Mouse (Mus musculus) gastrocnemius, adult 2 months (tissue): Measurements from ENCODE around the gene Mab21l3. TPM values are rescaled to one million over a fixed set of nuclear protein-coding genes. Genes with fewer than 3 reads are reported as not detected.

Source experiments
- DNase-seq: peaks from one replicate; pipeline ENCODE4 v3.0.0; 2022
- H3K27ac ChIP-seq: fragments of 200-600 bp; 2 replicates; pipeline ENCODE4 v1.8.1; 2022; ENCODE audit warnings: mild to moderate bottlenecking
- H3K4me3 ChIP-seq: fragments of 200-600 bp; 2 replicates; pipeline ENCODE4 v1.8.1; 2022; ENCODE audit warnings: mild to moderate bottlenecking, moderate library complexity
- CTCF ChIP-seq: fragments of 200-600 bp; IDR thresholded peaks from 2 replicates; pipeline ENCODE4 v1.8.1; 2022; ENCODE audit warnings: antibody characterized with exemption, mild to moderate bottlenecking, moderate library complexity
- intact Hi-C: fragments of 180-260 bp; cut with DNase I; formaldehyde crosslinking; loops from one replicate; pipeline ENCODE4 v1.15.1; 2025
- total RNA-seq, 2 experiments: library from RNA; stranded (reverse); gene quantifications; 2 replicates each; pipeline ENCODE4 v1.2.3; 2021

Mab21l3 gene
- total RNA-seq, 2 experiments from 2014 or later, result not detected

DNA sequence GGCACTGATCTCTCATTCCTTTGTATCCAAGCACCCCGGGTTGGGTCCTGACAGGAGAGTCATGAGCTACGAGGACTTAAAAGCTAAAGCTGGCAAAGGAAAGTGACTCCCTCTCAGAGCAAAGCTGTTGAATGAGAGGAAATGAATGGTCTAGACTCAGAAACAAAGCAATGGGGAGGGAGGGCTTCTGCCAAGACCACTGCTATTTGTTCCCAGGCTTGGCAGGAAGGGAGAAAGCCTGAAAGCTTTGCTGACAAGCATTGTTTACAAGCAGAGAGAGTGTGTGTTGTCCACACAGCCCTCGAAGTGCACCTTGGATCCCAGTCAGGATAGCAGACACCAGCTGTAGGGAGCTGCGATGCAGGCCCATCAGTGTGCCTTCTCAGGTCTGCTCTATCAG lies 41.8 kb downstream of the Mab21l3 start:
- DNase-seq, result no peak
- intact Hi-C loops, result loop anchor here (1.0 to 5.0 kb wide), 4 partner anchors 100 to 312 kb away; partner anchors contain the start of gene Atp1a1
- H3K4me3 ChIP-seq, result no peak overlapping the region
- H3K27ac ChIP-seq, result no peak overlapping the region
- TF ChIP-seq CTCF, result no peak

DNA sequence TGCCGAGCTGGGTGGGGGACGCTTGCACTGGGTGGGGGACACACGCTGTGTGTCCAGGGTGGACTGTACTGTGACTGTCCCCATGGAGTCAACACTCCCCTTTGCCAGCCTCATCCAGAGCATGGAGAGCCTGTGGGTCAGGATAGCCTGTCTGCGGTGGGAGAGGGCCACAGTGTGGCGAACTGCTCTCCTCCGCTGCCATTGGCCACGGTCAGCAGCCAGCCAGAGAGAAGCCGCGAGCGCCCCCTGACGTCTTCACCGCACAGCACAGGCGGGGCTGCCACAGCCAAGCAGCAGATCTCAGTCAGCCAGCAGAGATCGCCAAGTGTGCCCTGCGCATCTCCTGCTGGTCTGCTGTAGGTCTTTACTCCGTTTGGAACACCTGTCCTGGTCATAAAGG lies 42.6 kb downstream of the Mab21l3 start:
- TF ChIP-seq CTCF, result peak; percentile 96
- DNase-seq, result peak; percentile 91
- 0 out of 2 replicates have a peak overlapping the region, but pooled peaks have one; percentile 40 for H3K27ac ChIP-seq
- intact Hi-C loops, result loop anchor here (1.0 to 5.0 kb wide), 4 partner anchors 99 to 311 kb away; partner anchors contain the start of gene Atp1a1
- H3K4me3 ChIP-seq, result peak overlapping the region; percentile 36

DNA sequence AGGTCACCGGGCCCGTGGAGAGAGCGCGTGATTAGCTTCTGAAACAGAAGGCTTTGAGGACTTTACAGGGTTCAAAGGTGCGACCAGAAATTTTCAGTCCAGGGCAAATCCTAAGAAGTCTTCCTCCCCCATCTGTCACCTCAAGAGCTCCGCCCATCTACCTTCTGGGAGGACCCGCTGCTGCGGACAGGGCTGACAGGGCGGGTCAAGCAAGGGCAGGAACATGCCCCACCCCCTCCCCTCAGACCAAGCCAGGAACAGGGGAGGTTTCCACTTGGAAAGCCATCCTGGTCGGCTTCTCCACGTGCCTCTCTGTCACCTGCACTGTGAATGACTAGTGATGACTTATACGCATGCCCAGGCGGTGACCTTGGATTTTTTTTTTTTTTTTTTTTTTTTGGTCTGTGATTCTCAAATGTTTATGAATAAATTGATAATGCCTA lies 43.2 kb downstream of the Mab21l3 start:
- H3K27ac ChIP-seq, result no peak overlapping the region
- DNase-seq, result no peak
- no peak overlapping the region for H3K4me3 ChIP-seq
- no peak for TF ChIP-seq CTCF
- intact Hi-C loops, result loop anchor here (1.0 to 5.0 kb wide), 4 partner anchors 98 to 311 kb away; partner anchors contain the start of gene Atp1a1

DNA sequence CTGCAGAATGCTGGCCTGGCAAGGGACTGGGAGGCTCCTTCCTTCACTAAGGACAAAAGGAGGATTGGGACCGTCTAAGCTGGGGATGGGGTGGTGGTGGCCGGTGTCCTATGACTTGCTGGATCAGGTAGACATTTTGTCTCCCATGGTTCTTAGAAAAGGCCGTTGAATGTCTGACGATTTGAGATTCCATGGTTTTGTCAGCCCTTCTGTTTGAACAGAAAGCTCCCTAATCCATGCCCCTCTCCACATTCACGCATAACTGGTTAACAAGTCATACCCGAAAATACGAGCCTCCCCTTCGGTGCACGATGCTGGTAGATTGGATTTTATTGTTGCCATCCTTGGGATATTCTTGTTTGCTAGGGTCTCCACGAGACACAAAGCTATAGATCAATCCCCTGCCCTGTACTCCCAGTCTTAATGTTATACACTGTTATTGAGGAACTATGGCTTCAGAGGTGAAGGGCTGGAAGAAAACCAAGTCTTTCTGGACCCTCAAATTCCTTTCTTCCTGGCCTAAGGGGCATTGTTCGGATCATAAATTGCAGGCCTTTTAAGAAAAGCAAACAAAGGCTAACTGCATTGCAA lies 43.7 kb downstream of the Mab21l3 start:
- TF ChIP-seq CTCF, result no peak
- no peak overlapping the region for H3K4me3 ChIP-seq
- no peak for DNase-seq
- no peak overlapping the region for H3K27ac ChIP-seq
- intact Hi-C loops, result loop anchor here (5.0 kb wide), 1 partner anchor 98 kb away; no protein-coding TSS in a partner anchor

DNA sequence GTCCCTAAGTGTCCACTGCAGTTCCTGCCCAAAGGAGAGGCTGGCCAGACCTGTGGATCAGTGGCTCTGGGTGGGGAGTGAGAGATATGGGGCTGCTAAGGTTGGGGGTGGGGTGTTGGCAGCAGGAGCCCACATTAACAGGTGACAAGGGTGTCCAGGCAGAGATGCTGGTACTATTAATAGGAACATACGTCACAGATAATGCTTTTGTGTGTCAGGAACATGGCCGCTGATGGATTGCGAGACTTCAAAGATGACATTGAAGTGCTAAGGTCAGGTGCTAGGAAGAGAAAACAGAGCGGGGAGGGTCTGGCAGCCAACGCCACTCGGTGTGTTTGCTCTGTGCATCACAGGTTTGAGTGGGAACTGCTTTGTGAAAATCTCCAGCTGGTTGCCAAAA lies 44.4 kb downstream of the Mab21l3 start:
- no peak for TF ChIP-seq CTCF
- Histone ChIP-seq H3K27ac (no peak overlapping the region), H3K4me3 (no peak overlapping the region)
- intact Hi-C loops, result no loop called here
- no peak for DNase-seq

DNA sequence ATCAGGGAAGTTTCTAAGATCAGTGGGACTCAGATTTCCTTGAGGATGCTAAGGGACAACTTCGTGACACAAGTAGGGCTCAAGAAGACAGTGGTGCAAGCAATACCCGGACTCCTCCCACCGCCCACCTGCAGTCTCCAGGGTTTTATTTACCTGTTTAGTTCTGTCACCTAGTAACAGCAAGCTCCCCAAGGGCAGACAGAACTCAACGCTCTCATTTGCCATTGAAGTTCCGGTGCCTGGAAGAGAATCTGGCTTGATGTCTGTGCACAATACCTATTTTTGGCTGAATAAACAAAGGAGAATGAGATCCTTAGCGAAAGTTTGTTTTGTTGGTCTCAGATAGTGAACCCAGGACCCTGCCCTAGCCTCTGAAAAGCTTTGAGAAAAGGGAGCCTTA lies 45.0 kb downstream of the Mab21l3 start:
- H3K4me3 ChIP-seq, result no peak overlapping the region
- no peak overlapping the region for H3K27ac ChIP-seq
- DNase-seq, result no peak
- TF ChIP-seq CTCF, result no peak
- intact Hi-C loops, result no loop called here

DNA sequence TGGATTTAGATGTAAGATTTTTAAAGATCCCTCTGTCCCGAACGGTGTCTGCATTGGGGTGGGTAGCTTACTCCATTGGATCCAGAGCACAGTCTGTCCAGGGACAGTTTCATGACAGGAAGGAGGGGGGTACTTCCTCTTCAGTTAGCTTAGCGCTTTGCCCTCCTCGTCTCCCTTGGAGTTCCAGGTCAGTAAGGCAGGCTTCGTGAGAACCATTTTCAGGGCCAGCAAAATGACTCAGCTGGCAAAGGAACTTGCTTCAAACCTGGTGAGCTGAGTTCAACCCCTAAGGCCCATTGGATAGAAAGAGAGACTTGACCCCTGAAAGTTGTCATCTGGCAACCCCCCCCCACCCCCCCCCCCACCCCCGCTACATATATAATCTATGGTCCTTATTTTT lies 46.0 kb downstream of the Mab21l3 start:
- no peak overlapping the region for H3K4me3 ChIP-seq
- TF ChIP-seq CTCF, result no peak
- H3K27ac ChIP-seq, result no peak overlapping the region
- intact Hi-C loops, result no loop called here
- no peak for DNase-seq

DNA sequence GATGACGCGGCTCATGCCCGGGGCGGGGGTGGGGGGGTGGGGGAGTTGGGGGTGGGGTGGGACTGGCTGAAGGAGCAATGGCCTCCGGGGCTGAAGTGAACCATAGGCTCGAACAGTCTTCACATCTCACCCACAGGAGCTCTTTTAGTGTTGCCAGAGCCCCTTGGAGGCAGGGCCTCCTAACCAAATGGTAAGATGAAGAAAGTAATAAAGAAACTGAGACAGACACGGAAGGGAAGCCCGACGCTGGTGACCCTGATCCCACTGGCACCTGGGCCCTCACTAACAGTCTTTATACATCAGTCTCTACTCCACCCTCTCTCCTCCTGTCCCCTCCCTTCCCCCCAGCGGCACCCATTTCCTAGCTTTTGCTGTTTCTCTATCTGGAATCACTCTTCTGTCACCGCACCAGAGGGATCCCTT lies 48.2 kb downstream of the Mab21l3 start:
- H3K4me3 ChIP-seq, result no peak overlapping the region
- intact Hi-C loops, result no loop called here
- DNase-seq, result no peak
- TF ChIP-seq CTCF, result no peak
- no peak overlapping the region for H3K27ac ChIP-seq

DNA sequence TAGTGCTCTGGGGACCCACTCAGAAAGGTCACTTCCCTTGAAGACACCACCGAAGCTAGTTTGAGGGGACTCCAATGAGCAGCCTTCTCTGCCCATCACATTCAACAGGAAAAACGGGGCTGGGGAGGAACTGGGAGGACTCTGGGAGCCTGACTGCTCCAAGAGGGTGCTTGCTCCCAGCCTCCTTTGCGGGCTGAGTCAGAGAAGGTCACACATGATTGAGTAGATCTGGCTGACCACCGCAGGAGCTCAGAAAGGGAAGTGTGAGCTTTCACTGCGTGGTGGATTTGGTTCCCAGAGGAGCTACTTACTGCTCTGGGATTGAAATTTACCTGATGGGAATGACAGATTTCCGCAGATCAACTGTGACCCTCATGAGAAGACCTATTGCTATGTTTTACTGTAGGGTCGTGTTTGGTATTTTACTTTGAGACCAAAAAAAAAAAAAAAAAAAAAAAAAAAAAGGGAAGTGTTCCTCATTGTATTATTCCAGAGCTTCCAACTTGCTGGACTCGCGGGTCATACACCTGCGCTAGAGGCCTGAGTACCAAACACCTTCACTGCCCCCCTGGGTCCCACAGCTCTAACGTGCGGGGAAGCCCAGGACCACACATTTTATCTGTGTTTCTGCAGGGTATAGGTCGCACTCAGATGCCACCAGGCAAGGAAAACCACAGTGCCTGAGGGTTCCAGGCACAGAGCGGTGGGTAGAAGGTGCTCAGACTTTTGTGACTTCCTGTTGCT lies 48.7 kb downstream of the Mab21l3 start:
- no peak overlapping the region for H3K4me3 ChIP-seq
- TF ChIP-seq CTCF, result no peak
- no peak overlapping the region for H3K27ac ChIP-seq
- DNase-seq, result peak; percentile 43
- intact Hi-C loops, result no loop called here

DNA sequence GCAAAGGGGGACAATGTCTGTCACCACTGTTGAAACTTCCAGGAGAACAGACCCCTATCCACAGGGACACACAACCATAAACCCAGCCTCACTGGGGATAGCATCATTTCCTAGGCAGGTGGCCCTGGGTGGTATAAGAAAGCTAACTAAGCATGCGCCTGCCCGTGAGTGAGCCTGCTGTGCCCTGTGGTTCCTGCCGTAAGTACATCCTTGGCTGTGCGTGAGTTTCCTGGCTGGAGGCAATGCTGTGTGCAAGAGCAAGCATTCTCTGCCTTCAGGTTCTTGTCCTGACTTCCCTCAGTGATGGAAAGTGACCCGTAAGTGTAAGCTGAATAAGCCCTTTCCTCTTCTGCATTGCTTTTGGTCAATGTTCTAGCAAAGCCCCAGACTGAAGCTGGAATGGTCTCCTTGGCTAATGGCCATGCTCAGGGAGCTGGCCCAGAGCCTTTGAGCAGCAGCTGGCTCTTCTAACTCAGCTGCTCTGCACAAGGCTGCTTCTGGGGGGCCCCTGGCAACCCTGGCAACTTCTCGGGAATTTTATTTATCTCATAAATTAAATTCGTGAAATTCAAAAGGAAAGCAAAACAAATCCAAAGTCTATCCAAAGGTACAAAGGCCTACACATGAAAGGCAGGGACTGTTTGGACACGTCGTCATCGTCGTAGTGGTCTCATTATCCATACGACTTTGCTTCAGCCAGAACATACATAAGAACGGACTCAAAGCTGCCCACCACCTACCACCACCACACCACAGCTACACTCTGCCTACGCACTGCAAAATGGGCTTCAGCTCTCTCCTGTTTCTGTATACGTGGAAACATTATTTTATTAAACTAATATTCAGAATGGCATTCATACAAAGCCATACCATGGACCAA lies 50.7 kb downstream of the Mab21l3 start:
- no peak for TF ChIP-seq CTCF
- DNase-seq, result peak; percentile 38
- Histone ChIP-seq H3K4me3 (no peak overlapping the region), H3K27ac (no peak overlapping the region)
- intact Hi-C loops, result no loop called here

DNA sequence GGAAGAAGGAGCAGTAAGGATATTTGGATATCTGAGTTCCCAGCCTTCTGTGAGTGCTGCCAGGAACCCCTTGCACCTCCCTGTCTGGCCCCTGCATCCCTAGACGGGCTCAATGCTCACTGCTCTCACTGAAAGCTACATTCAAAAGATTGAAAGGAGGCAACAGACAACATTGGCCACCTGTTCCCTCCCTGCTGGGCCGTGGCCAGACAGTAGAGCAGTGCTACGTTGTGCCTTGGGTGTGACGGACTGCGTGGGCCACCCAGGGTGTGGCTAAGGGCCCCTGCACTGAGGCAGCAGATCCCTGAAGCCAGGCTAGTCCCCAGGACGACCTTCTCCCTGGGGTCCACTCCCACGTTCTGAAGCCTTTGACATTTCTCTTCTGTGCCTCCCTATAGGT lies 52.5 kb downstream of the Mab21l3 start:
- no peak for DNase-seq
- no peak for TF ChIP-seq CTCF
- no peak overlapping the region for H3K27ac ChIP-seq
- no peak overlapping the region for H3K4me3 ChIP-seq
- intact Hi-C loops, result no loop called here

DNA sequence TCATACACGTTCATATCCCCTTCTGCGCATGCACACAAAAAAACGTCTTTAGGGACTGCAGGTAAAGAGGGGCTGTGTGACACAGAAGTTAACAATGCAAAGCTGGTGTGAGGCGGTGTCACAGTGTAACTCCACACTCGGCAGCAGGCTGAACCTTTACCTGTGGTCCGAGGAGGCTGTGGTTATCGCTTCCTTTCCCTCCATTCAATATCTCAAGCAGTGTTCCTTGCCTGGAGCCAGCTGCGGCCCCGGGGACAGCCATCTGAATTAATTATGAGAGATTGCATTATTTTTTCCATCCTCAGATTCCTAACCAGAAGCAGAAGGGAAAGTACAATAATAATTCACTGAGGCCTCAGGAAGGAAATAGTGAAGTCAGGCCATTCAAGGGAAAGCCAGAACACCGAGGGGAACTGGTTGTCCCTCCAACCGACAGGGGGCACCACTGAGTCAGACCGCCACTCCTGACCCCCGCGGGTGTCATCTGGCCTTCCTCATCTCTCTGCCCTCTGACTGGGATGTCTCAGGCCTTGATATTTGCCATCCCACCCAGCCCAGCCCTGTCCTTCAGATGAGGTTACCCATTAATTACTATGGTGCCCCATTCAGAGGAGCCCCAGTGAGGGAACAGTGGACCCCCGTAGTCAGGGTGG lies 53.2 kb downstream of the Mab21l3 start:
- peak; percentile 13; the same call in 1 of the 2 replicates for TF ChIP-seq CTCF
- no peak overlapping the region for H3K27ac ChIP-seq
- intact Hi-C loops, result no loop called here
- H3K4me3 ChIP-seq, result no peak overlapping the region
- no peak for DNase-seq
